Mouse (Mus musculus): Measurements from ENCODE around the gene Gfra1.
A peak's percentile ranks its signal among the peaks of the same experiment; 100 is the strongest.

Gene Gfra1

DNA sequence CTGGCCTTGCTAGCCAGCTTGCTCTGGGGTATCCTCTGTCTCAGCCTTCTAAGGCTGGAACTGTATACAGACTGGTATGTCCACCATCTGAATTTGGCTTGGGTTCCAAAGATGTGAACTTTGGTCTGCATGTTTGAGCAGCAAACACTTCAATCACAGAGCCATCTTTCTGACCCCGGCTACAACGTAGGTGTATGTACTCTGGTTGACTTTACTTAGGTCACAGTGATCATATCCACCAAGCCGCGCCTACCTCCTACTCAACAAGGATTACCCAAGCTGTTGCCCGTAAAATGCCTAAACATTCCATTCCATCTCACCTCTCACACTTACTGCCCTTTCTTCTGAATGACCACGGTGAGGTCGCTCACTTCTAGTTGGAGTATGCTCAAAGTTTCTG is 14.5 kb downstream of the Gfra1 start:
- peak; percentile 13 for DNase-seq

DNA sequence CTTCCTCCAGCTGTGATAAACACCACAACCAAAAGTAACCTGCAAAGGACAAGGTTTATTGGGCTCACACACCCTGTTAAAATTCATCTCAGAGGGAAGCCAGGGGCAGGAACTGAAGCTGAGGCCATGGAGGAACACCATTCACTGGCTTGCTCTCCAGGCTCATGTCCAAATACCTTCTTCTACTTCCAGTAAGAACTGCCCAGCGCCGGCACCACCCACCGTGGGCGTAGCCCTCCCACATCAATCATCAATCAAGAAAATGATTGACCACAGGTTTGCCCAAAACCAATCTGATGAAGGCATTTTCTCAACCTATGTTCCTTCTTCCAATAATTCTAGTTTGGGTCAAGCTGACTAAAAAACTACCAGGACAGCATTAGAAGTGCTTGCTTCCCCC is 16.9 kb downstream of the Gfra1 start:
- no peak for DNase-seq

DNA sequence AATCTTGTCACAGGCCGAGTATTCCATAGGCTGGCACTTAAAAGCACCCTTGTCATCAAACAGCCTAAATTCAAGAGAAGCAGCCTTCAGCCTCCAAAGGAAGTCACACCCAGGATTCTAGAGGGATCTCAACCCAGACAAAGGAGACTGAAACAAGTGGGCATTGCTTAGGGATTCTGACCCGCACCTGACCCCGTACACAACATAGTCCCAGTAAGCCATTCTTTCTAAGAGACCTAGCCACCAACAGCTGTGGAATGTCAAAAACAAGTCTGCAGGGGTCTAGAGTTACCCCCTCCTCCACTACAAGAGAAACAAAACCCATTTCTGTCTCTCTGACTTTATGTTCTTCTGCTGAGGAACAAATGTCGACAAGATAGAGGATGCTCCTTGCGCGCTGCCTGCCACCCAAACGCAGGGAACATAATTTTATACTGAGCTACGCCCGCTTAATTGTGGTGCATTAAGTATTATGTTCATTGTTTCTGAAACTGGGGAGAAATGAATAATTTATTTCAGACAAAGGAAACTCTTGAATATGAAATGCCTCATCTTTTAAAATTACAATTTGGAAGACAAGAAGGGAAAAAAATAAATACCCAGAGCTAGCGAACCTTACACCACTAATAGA is 18.2 kb downstream of the Gfra1 start:
- DNase-seq = no peak

DNA sequence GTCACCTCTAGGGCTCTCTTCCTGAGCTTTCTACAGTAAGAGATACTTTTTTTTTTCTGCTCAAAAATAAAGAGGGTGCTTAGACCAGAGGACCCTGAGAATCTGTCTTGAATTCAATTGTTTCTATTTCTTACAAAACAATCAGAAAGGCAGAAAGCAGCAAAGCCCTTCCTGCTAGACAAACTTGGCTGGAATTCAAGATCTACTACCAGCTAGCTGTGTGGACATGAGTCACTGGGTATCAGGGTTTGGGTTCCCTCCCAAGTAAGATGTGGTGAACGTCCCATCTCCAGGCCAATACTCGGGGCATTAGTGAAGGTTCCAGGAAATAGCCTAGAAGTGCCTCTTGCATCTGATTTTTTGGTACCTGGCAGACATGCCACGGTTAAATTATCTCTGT is 18.8 kb downstream of the Gfra1 start:
- DNase-seq = no peak

DNA sequence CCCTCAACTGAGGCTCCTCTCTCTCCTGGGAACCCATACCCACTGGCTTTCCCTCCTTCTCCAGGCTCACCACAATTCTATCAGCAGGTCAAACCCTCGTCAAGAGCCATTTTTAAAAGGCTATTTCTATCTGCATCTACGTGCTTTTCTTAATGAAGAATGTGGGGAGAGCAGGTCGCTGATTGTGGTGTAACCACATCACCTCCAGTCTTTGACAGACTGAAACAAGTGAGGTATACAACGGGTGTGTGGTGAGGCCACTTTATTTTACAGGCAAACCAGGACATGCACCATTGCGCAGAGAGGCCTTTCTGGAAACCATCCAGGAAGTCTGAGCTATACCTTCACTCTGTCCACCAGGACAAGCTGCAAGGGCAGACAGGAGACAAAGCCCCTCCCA is 19.8 kb downstream of the Gfra1 start:
- no peak for DNase-seq

DNA sequence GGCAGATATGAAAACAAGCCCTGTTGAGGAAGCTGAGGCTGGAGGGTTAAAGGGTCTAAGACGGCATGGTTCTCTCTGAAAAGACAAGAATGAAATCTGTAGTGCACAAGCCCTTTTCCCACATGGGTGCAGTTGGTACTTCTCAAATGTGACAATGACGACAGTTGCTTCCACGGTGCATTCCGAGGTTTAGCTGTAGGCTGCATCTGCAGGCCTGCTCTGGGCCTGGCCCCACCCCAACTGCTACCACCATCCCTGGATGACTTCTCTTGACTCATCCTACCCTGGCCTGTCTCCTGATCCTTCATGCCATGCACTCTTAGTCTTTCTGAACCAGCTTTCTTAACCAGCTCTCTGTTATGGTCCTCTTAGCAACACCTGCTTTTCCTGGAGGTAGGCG is 22.9 kb downstream of the Gfra1 start:
- no peak for DNase-seq

GRCm38 (mm10) chr19:58428546-58428945 is 27.2 kb downstream of the Gfra1 start:
- DNase-seq = no peak

DNA sequence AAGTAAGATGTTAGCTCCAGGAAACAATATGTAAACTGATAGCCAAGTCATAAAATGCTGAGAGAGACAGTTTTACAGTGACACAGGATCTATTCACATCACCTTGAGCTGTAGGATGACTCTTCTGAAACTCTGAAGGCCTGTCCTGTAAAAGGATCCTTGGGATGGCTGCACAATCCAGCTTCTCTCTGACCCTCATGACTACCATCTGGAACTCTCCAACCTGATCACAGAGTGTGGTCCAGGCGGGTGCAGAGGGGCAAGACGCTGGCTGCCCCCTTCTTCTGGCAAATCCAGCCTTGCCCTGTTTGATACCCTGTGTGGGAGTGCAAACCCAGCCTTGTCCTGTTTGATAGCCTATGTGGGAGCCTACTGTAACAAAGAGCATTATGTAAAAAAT is 28.4 kb downstream of the Gfra1 start:
- DNase-seq = no peak

- no peak for DNase-seq
Measured at GRCm38 (mm10) chr19:58424928-58425327, 30.8 kb downstream of the Gfra1 start.

DNA sequence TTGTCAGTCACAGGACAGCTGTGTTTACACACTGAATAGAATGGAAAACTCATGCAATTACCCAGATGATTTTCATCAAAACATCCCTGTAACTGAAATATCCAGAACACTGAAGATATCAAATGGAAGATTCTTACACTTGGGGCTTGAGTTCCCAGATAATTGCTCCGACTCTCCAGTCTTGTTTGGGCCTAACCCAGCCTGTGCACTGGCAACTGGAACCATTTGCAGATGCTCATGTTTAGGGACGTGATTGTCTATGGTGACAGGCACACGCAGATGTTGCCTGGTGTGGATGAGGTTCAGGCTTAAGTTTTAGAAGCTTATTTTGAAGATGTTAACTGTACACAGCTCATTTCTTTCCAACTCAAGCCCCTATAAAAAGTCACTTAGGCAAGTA is 31.5 kb downstream of the Gfra1 start:
- DNase-seq = no peak

GRCm38 (mm10) chr19:58422916-58423493 is 32.7 kb downstream of the Gfra1 start:
- no peak for DNase-seq

DNA sequence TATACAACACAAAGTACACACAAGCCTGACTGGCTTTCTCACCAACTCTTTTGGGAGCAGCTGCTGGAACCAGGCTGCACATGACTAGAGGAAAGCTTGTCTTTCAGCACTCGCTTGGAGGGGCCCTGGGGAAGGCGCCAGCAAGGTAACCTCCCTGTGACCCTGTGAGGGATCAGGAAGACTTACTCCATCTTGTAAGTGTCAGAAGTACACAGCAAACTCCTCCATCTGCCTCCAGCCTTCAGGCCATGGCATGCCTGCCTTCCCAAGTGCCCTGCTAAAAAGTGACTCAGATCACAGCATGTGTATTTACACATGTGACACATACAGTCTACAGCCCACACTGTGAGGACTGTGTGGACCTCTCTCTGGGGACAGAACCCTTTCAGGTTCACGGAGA is 36.0 kb downstream of the Gfra1 start:
- DNase-seq = peak; percentile 23

GRCm38 (mm10) chr19:58419278-58419677 is 36.4 kb downstream of the Gfra1 start:
- no peak for DNase-seq

GRCm38 (mm10) chr19:58415173-58415572 is 40.5 kb downstream of the Gfra1 start:
- DNase-seq = no peak

- no peak for DNase-seq
Measured at GRCm38 (mm10) chr19:58414733-58415132, 41.0 kb downstream of the Gfra1 start.

DNA sequence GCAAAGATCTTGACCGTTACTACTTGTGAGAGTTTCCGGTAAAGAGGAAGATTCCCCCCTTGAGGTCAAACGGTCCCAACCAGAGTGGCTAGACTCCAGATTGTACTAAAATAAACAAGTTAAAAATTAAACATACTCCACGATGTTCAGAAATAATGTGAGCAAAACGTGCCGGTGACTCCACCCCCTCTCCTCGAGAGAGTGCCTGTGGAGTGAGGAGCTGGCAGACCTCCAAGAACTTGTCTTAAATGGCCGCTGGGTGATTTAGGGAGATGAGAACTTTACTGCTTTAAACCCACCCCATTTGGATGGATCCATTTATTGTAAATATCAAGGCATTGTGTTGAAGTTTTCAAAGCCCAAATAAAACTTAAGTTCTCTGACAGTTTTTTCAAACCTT is 42.4 kb downstream of the Gfra1 start:
- peak; percentile 55 for DNase-seq

- DNase-seq = no peak
Measured at GRCm38 (mm10) chr19:58412811-58413210, 42.9 kb downstream of the Gfra1 start.

- DNase-seq = no peak
Measured at GRCm38 (mm10) chr19:58406726-58407125, 49.0 kb downstream of the Gfra1 start.

- no peak for DNase-seq
Measured at GRCm38 (mm10) chr19:58400224-58400623, 55.5 kb downstream of the Gfra1 start.

- no peak for DNase-seq
Measured at GRCm38 (mm10) chr19:58399166-58399565, 56.5 kb downstream of the Gfra1 start.

- peak; percentile 9 for DNase-seq
Measured at GRCm38 (mm10) chr19:58396604-58396984, 59.1 kb downstream of the Gfra1 start.

GRCm38 (mm10) chr19:58395785-58396603 is 59.7 kb downstream of the Gfra1 start:
- peak; percentile 46 for DNase-seq

- DNase-seq = no peak
Measured at GRCm38 (mm10) chr19:58393121-58393520, 62.6 kb downstream of the Gfra1 start.

DNA sequence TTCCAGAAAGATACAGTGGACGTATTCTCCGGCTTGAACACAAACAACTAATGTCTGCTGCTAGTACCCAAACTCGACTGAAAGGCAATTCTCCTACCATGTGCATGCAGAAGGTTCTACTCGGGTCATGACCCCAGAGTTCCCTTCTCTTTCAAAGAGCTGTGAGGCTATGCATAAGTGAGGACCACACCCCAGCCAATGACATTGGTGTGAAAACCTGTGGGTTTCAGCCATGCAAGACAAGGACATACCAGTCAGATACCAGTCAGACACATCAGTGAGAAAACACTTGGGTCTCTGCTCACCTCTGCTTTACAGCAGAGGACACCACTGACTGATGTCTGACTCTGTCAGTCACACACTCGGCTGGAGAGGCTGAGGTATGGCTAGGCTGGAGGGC is 63.9 kb downstream of the Gfra1 start:
- no peak for DNase-seq

All from liver (tissue).